Mouse (Mus musculus): ENCODE measurements around the gene Ctss.

The Ctss gene

GRCm38 (mm10) chr3:95526622-95527211 lies at the start of gene Ctss:
Gene Ctss (plus strand): TSS chr3:95526786.
- no peak for DNase-seq (ENCODE audit: low spot score)

- DNase-seq (ENCODE audit: low spot score), result no peak
These were observed 47.6 kb upstream of the Ctss start for GRCm38 (mm10) chr3:95478966-95479365.

- no peak for DNase-seq (ENCODE audit: low spot score)
These were observed 40.2 kb upstream of the Ctss start for GRCm38 (mm10) chr3:95486421-95486820.

- DNase-seq (ENCODE audit: low spot score), result no peak
These were observed 37.9 kb upstream of the Ctss start for GRCm38 (mm10) chr3:95488679-95489078.

GRCm38 (mm10) chr3:95490238-95490637 lies 36.3 kb upstream of the Ctss start:
- no peak for DNase-seq (ENCODE audit: low spot score)

- no peak for DNase-seq (ENCODE audit: low spot score)
These were observed 32.2 kb upstream of the Ctss start for GRCm38 (mm10) chr3:95494342-95494741.

- DNase-seq (ENCODE audit: low spot score), result no peak
These were observed 28.4 kb upstream of the Ctss start for GRCm38 (mm10) chr3:95498229-95498628.

- DNase-seq (ENCODE audit: low spot score), result no peak
These were observed 27.6 kb upstream of the Ctss start, which contains the start of gene Ctsk for GRCm38 (mm10) chr3:95499024-95499423. Gene Ctsk (plus strand): TSS chr3:95499256.

- DNase-seq (ENCODE audit: low spot score), result no peak
These were observed 27.0 kb upstream of the Ctss start for GRCm38 (mm10) chr3:95499496-95500140.

GRCm38 (mm10) chr3:95502312-95502711 lies 24.3 kb upstream of the Ctss start:
- DNase-seq (ENCODE audit: low spot score), result no peak

GRCm38 (mm10) chr3:95509348-95509747 lies 17.2 kb upstream of the Ctss start:
- no peak for DNase-seq (ENCODE audit: low spot score)

GRCm38 (mm10) chr3:95511611-95512180 lies 14.9 kb upstream of the Ctss start:
- DNase-seq (ENCODE audit: low spot score), result no peak

- DNase-seq (ENCODE audit: low spot score), result no peak
These were observed 10.0 kb upstream of the Ctss start for GRCm38 (mm10) chr3:95516614-95517041.

- peak; percentile 50 for DNase-seq (ENCODE audit: low spot score)
These were observed 9.1 kb upstream of the Ctss start for GRCm38 (mm10) chr3:95517493-95517898.

GRCm38 (mm10) chr3:95518891-95519290 lies 7.7 kb upstream of the Ctss start:
- no peak for DNase-seq (ENCODE audit: low spot score)

- no peak for DNase-seq (ENCODE audit: low spot score)
These were observed 7.3 kb upstream of the Ctss start for GRCm38 (mm10) chr3:95519315-95519714.

GRCm38 (mm10) chr3:95520100-95520499 lies 6.5 kb upstream of the Ctss start:
- no peak for DNase-seq (ENCODE audit: low spot score)

GRCm38 (mm10) chr3:95521168-95521567 lies 5.4 kb upstream of the Ctss start:
- DNase-seq (ENCODE audit: low spot score), result no peak

- DNase-seq (ENCODE audit: low spot score), result no peak
These were observed 2.9 kb upstream of the Ctss start for GRCm38 (mm10) chr3:95523662-95524061.

- DNase-seq (ENCODE audit: low spot score), result no peak
These were observed 1.9 kb upstream of the Ctss start for GRCm38 (mm10) chr3:95524673-95525072.

GRCm38 (mm10) chr3:95526111-95526510 lies 475 bp upstream of the Ctss start:
- DNase-seq (ENCODE audit: low spot score), result no peak

- DNase-seq (ENCODE audit: low spot score), result no peak
These were observed 3.2 kb downstream of the Ctss start for GRCm38 (mm10) chr3:95529814-95530213.

GRCm38 (mm10) chr3:95531025-95531424 lies 4.4 kb downstream of the Ctss start:
- DNase-seq (ENCODE audit: low spot score), result no peak

GRCm38 (mm10) chr3:95533364-95533763 lies 6.8 kb downstream of the Ctss start:
- no peak for DNase-seq (ENCODE audit: low spot score)

Measured in left cerebral cortex, adult 11 months (tissue).